Mouse (Mus musculus): ENCODE results near the gene Eif2s2.

Gene Eif2s2

GRCm38 (mm10) chr2:154893045-154893385 lies 280 bp upstream of the Eif2s2 start:
- no peak for DNase-seq (ENCODE audit: extremely low spot score)

GRCm38 (mm10) chr2:154891585-154891984 lies 1.1 kb downstream of the Eif2s2 start:
- DNase-seq (ENCODE audit: extremely low spot score) = no peak

- DNase-seq (ENCODE audit: extremely low spot score) = no peak
Measured at GRCm38 (mm10) chr2:154876621-154877020, 16.1 kb downstream of the Eif2s2 start.

- DNase-seq (ENCODE audit: extremely low spot score) = no peak
Measured at GRCm38 (mm10) chr2:154869954-154870641, 22.6 kb downstream of the Eif2s2 start.

GRCm38 (mm10) chr2:154868106-154868505 lies 24.6 kb downstream of the Eif2s2 start:
- no peak for DNase-seq (ENCODE audit: extremely low spot score)

- DNase-seq (ENCODE audit: extremely low spot score) = no peak
Measured at GRCm38 (mm10) chr2:154865696-154866095, 27.0 kb downstream of the Eif2s2 start.

GRCm38 (mm10) chr2:154863672-154864071 lies 29.1 kb downstream of the Eif2s2 start:
- DNase-seq (ENCODE audit: extremely low spot score) = no peak

- DNase-seq (ENCODE audit: extremely low spot score) = no peak
Measured at GRCm38 (mm10) chr2:154855383-154855782, 37.4 kb downstream of the Eif2s2 start.

GRCm38 (mm10) chr2:154848086-154848485 lies 44.6 kb downstream of the Eif2s2 start:
- DNase-seq (ENCODE audit: extremely low spot score) = no peak

- no peak for DNase-seq (ENCODE audit: extremely low spot score)
Measured at GRCm38 (mm10) chr2:154836537-154836936, 56.2 kb downstream of the Eif2s2 start.

- DNase-seq (ENCODE audit: extremely low spot score) = no peak
Measured at GRCm38 (mm10) chr2:154834149-154834865, 58.4 kb downstream of the Eif2s2 start.

GRCm38 (mm10) chr2:154832471-154832870 lies 60.3 kb downstream of the Eif2s2 start:
- no peak for DNase-seq (ENCODE audit: extremely low spot score)

GRCm38 (mm10) chr2:154827521-154827920 lies 65.2 kb downstream of the Eif2s2 start:
- DNase-seq (ENCODE audit: extremely low spot score) = no peak

GRCm38 (mm10) chr2:154826054-154826538 lies 66.6 kb downstream of the Eif2s2 start:
- DNase-seq (ENCODE audit: extremely low spot score) = no peak
